Mouse (Mus musculus) brain, embryonic 14.5 days (tissue): ENCODE measurements around the gene Zscan26.

ENCODE experiments used
- CTCF ChIP-seq: fragments of 200-500 bp; IDR thresholded peaks from 2 replicates; pipeline ENCODE4 v1.5.1; 2012; ENCODE audit warnings: inconsistent platforms, mild to moderate bottlenecking, moderate library complexity, borderline replicate concordance; ENCODE audit not compliant: insufficient read depth, insufficient read length; ENCODE audit errors: extremely low read depth
- POLR2A ChIP-seq: fragments of 200-500 bp; IDR thresholded peaks from 2 replicates; pipeline ENCODE4 v1.6.1; 2012; ENCODE audit warnings: mild to moderate bottlenecking, inconsistent platforms, borderline replicate concordance; ENCODE audit not compliant: poor library complexity, insufficient read depth, insufficient read length, severe bottlenecking; ENCODE audit errors: extremely low read depth

GRCm38 (mm10) chr13:21468061-21469019 is 14.8 kb upstream of the Zscan26 start, which contains the start of gene Nkapl:
- TF ChIP-seq CTCF (no peak), POLR2A (peak; percentile 69; the same call in 1 of the 2 replicates)
